Mouse (Mus musculus): ENCODE results near the gene Glb1l. TPM values are rescaled to one million over a fixed set of nuclear protein-coding genes. Genes with fewer than 3 reads are reported as not detected.
"Not testable (repeated sequence)": the region's sequence is repeated elsewhere in the genome, so short reads cannot be mapped to it uniquely, and the experiment has no call there.

The Glb1l gene
- polyA plus RNA-seq, 1 experiment from 2014 or later = 47.4 TPM

DNA sequence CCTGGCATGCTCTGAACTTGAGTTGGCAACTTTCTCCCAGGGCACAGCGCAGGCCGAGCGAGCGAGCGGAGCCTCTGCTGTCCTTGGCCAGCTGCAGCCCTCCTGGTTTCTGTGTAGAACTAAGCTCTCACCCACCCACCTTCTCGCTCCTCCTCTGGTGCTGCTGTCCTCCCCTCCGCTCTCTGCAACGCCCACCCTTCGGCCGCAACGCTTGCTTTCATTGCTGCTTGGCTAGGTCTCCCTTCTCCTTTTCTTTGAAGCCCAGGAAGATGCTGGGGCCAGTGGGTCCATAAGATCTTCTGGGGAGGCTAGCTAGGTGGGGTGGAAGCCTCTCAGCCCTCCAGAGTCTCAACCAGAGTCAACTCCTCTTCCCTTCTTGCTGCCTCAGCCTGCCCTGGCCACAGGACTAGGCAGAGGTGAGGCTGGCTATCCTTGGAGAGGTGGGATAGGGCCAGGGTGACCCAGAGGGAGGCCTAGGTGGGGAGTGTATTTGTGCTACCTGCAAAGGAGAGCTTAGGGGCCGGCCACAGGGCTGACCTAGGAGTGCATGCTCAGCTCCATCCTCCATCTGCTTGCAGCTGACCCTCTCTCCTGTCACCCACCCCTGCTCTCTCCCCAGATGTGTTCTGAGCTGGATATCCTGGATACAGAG lies 33.7 kb upstream of the Glb1l start:
- Histone ChIP-seq H3K27ac (no peak overlapping the region), H3K4me3 (replicated peaks; ENCODE audit: low read depth, low read length) (no peak overlapping the region), H3K4me2 (ENCODE audit: low read length) (no peak overlapping the region), H3K36me3 (ENCODE audit: insufficient read depth, low read length) (peaks cover 12% of the 10 kb centered on the region; the same call in 1 of the 2 replicates), H3K27me3 (ENCODE audit: insufficient read depth, low read length) (no peaks in the 10 kb centered on the region), H3K9ac (ENCODE audit: low read depth, low read length) (no peak overlapping the region), H3K4me1 (replicated peaks; ENCODE audit: insufficient read depth, low read length) (peaks cover 7% of the 10 kb centered on the region; the same call in 1 of the 2 replicates), H3K9me3 (replicated peaks; ENCODE audit: low read length) (no peaks in the 10 kb centered on the region)
- DNase-seq (ENCODE audit: low spot score) (no peak), ATAC-seq (replicated peaks; ENCODE audit: low FRiP score, low read depth) (no peak)
- no peak for TF ChIP-seq CTCF (IDR thresholded peaks at IDR 0.05; ENCODE audit: low read depth)
- 91% methylated on average over 12 of the region's 12 CpGs for WGBS

DNA sequence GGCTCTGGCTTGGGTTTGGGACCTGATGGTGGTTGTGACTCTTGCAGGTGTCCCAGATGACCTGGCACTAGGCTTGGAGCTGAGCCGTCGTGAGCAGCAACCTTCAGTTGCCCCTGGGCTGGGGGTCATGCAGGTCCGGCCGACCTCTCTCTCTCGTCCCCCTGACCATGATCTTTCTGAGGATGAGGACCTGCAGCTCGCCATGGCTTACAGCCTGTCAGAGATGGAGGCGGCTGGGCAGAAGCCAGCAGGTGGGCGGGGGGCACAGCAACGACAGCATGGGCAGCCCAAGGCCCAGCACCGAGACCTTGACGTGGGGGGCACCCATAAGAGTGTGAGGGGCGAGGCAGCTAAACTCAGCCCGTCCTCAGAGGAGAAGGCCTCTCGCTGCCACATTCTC lies 32.8 kb upstream of the Glb1l start:
- Histone ChIP-seq H3K9ac (ENCODE audit: low read depth, low read length) (no peak overlapping the region), H3K4me1 (replicated peaks; ENCODE audit: insufficient read depth, low read length) (peaks cover 7% of the 10 kb centered on the region; the same call in 1 of the 2 replicates), H3K27me3 (ENCODE audit: insufficient read depth, low read length) (no peaks in the 10 kb centered on the region), H3K4me2 (ENCODE audit: low read length) (no peak overlapping the region), H3K27ac (no peak overlapping the region), H3K9me3 (replicated peaks; ENCODE audit: low read length) (no peaks in the 10 kb centered on the region), H3K4me3 (replicated peaks; ENCODE audit: low read depth, low read length) (no peak overlapping the region), H3K36me3 (ENCODE audit: insufficient read depth, low read length) (peaks cover 16% of the 10 kb centered on the region; the same call in 1 of the 2 replicates)
- ATAC-seq (replicated peaks; ENCODE audit: low FRiP score, low read depth) (no peak), DNase-seq (ENCODE audit: low spot score) (no peak)
- WGBS = 91% methylated on average over 14 of the region's 14 CpGs
- TF ChIP-seq CTCF (IDR thresholded peaks at IDR 0.05; ENCODE audit: low read depth) = no peak

GRCm38 (mm10) chr1:75239591-75239990 lies 29.0 kb upstream of the Glb1l start:
- ATAC-seq (replicated peaks; ENCODE audit: low FRiP score, low read depth) (no peak), DNase-seq (ENCODE audit: low spot score) (no peak)
- H3K36me3 ChIP-seq (ENCODE audit: insufficient read depth, low read length) = peaks cover 16% of the 10 kb centered on the region; the same call in 1 of the 2 replicates
- H3K4me1 ChIP-seq (replicated peaks; ENCODE audit: insufficient read depth, low read length) = no peaks in the 10 kb centered on the region; the same call in 1 of the 2 replicates
- H3K9me3 ChIP-seq (replicated peaks; ENCODE audit: low read length) = no peaks in the 10 kb centered on the region
- no peak for TF ChIP-seq CTCF (IDR thresholded peaks at IDR 0.05; ENCODE audit: low read depth)
- no peak overlapping the region for H3K9ac ChIP-seq (ENCODE audit: low read depth, low read length)
- H3K4me2 ChIP-seq (ENCODE audit: low read length) = no peak overlapping the region
- H3K27ac ChIP-seq = no peak overlapping the region
- no peak overlapping the region for H3K4me3 ChIP-seq (replicated peaks; ENCODE audit: low read depth, low read length)
- no peaks in the 10 kb centered on the region for H3K27me3 ChIP-seq (ENCODE audit: insufficient read depth, low read length)
- 76% methylated on average over 10 of the region's 10 CpGs for WGBS

GRCm38 (mm10) chr1:75236117-75237050 lies 25.8 kb upstream of the Glb1l start, which contains the start of gene Dnajb2:
Dnajb2 (plus strand) TSS chr1:75236406.
- Histone ChIP-seq H3K9ac (ENCODE audit: low read depth, low read length) (peak within 1 kb of the TSS; percentile 79), H3K4me3 (replicated peaks; ENCODE audit: low read depth, low read length) (peak within 1 kb of the TSS; percentile 60), H3K27me3 (ENCODE audit: insufficient read depth, low read length) (no peaks in the 10 kb centered on the region), H3K4me1 (replicated peaks; ENCODE audit: insufficient read depth, low read length) (no peaks in the 10 kb centered on the region; the same call in 1 of the 2 replicates), H3K4me2 (ENCODE audit: low read length) (peak within 1 kb of the TSS; percentile 95), H3K9me3 (replicated peaks; ENCODE audit: low read length) (no peaks in the 10 kb centered on the region), H3K36me3 (ENCODE audit: insufficient read depth, low read length) (peaks cover 8% of the 10 kb centered on the region; the same call in 1 of the 2 replicates), H3K27ac (peak within 1 kb of the TSS; percentile 88)
- DNase-seq (ENCODE audit: low spot score) (peak; percentile 88), ATAC-seq (replicated peaks; ENCODE audit: low FRiP score, low read depth) (peak; percentile 95)
- TF ChIP-seq CTCF (IDR thresholded peaks at IDR 0.05; ENCODE audit: low read depth) = no peak
- under 1% methylated on average over 63 of the region's 64 CpGs for WGBS

DNA sequence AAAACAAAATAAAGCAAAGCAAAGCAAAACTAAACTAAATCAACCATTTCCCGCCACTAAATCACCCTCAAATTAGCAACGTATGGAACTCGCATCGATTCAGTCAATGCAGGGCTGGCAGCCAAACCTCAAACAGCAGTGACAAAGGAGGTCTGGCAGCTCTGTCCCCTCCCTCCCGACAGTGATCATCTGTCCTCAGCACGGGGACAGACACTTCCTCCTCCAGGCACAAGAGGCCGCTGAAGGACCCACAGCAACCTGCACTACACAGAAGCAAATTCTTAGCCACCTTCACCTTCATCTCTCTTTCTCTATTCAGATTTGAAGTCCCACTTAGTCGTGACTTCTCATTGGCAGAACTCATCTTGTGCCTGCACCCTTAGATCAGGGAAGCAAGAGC lies 24.0 kb upstream of the Glb1l start:
- no peak for ATAC-seq (replicated peaks; ENCODE audit: low FRiP score, low read depth)
- TF ChIP-seq CTCF (IDR thresholded peaks at IDR 0.05; ENCODE audit: low read depth) = peak; percentile 74
- WGBS = under 1% methylated on average over 8 of the region's 8 CpGs

DNA sequence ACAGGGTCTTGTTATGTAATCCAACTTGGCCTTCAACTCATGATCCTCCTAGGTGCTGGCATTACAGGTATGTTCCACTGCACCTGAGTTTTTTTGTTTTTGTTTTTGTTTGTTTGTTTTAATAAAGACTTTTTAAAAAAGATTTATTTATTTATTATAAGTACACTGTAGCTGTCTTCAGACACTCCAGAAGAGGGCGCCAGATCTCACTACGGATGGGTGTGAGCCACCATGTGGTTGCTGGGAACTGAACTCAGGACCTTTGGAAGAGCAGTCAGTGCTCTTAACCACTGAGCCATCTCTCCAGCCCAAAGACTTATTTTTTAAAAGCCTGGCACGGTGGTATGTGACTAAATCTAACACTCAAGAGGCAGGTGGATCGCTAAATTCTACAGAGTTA lies 21.9 kb upstream of the Glb1l start:
- H3K27me3 ChIP-seq (ENCODE audit: insufficient read depth, low read length); H3K36me3 ChIP-seq (ENCODE audit: insufficient read depth, low read length); H3K9me3 ChIP-seq (replicated peaks; ENCODE audit: low read length); H3K27ac ChIP-seq; ATAC-seq (replicated peaks; ENCODE audit: low FRiP score, low read depth); H3K4me2 ChIP-seq (ENCODE audit: low read length); DNase-seq (ENCODE audit: low spot score); H3K4me1 ChIP-seq (replicated peaks; ENCODE audit: insufficient read depth, low read length); H3K4me3 ChIP-seq (replicated peaks; ENCODE audit: low read depth, low read length); H3K9ac ChIP-seq (ENCODE audit: low read depth, low read length): not testable (repeated sequence)
- 0 out of 2 replicates have a peak, but pooled peaks have one; percentile 33 for TF ChIP-seq CTCF (IDR thresholded peaks at IDR 0.05; ENCODE audit: low read depth)
- WGBS = 71% methylated on average over 4 of the region's 4 CpGs

More for the DNA sequence above, 24.0 kb upstream of the Glb1l start:
- H3K4me2 ChIP-seq (ENCODE audit: low read length) = 0 out of 2 replicates have a peak overlapping the region, but pooled peaks have one; percentile 14
- no peaks in the 10 kb centered on the region; the same call in 1 of the 2 replicates for H3K4me1 ChIP-seq (replicated peaks; ENCODE audit: insufficient read depth, low read length)
- no peaks in the 10 kb centered on the region for H3K9me3 ChIP-seq (replicated peaks; ENCODE audit: low read length)
- no peak overlapping the region for H3K4me3 ChIP-seq (replicated peaks; ENCODE audit: low read depth, low read length)
- H3K9ac ChIP-seq (ENCODE audit: low read depth, low read length) = no peak overlapping the region
- DNase-seq (ENCODE audit: low spot score) = peak; percentile 90
- 0 out of 2 replicates have a peak, but pooled peaks cover 4% of the 10 kb centered on the region for H3K36me3 ChIP-seq (ENCODE audit: insufficient read depth, low read length)
- no peak overlapping the region for H3K27ac ChIP-seq
- no peaks in the 10 kb centered on the region for H3K27me3 ChIP-seq (ENCODE audit: insufficient read depth, low read length)
